Mouse (Mus musculus) G1E (cell line): Measurements from ENCODE around the gene Ttc29.

Experiments used
- CTCF ChIP-seq: IDR thresholded peaks from 2 replicates; pipeline ENCODE4 v1.5.1; 2012; ENCODE audit warnings: low read depth, low read length, inconsistent platforms, mixed read lengths
- GATA2 ChIP-seq: IDR thresholded peaks from 2 replicates; pipeline ENCODE4 v1.6.1; 2012; ENCODE audit warnings: low read depth, low read length, inconsistent platforms, borderline replicate concordance

DNA sequence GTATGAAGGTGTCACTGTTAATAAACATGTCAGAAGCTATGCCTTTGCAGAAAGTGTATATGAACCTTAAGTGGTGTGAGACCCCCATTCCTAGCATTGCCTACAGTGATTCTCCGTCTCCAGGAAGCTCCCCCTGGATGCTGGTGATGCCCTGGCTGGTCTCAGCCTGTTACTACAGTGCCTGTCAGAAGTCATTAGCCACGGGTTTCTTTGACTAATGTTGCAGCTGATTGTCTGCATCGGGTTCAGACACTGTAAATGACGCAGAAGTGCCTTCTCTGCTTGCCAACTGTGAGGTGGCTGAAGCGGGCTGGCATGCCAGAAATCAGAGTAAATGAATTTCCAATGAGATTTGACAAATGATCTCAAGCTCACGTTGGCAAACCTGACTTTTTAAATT lies 96.4 kb downstream of the Ttc29 start:
- TF ChIP-seq CTCF (no peak), GATA2 (no peak)
